Mouse (Mus musculus) hindbrain, postnatal 0 days (tissue): ENCODE data around the gene Traf3ip3. TPM values are rescaled to one million over a fixed set of nuclear protein-coding genes. Genes with fewer than 3 reads are reported as not detected.

Source experiments
- ATAC-seq: fragments of 200-750 bp; cut with Nextera tagmentation; 2 replicates; pipeline ENCODE4 v1.8.0; 2017; ENCODE audit warnings: mild to moderate bottlenecking, moderate TSS enrichment, moderate library complexity
- DNase-seq: peaks from one replicate; pipeline ENCODE4 v3.0.0-alpha.2; 2015; ENCODE audit warnings: low spot score
- H3K27ac ChIP-seq: fragments of 300-500 bp; sonication (generic); 2 replicates; pipeline ENCODE4 v1.5.1; 2014; ENCODE audit warnings: mild to moderate bottlenecking
- H3K27me3 ChIP-seq: fragments of 300-500 bp; sonication (generic); 2 replicates; pipeline ENCODE4 v1.6.1; 2014; ENCODE audit warnings: low read length, mixed read lengths; ENCODE audit not compliant: insufficient read depth
- H3K36me3 ChIP-seq: fragments of 300-500 bp; sonication (generic); 2 replicates; pipeline ENCODE4 v1.6.1; 2014; ENCODE audit warnings: low read length, mixed read lengths; ENCODE audit not compliant: insufficient read depth
- H3K4me1 ChIP-seq: fragments of 300-500 bp; sonication (generic); 2 replicates; pipeline ENCODE4 v1.6.1; 2014; ENCODE audit warnings: antibody characterized with exemption, low read length, mixed read lengths; ENCODE audit not compliant: insufficient read depth
- H3K4me2 ChIP-seq: fragments of 300-500 bp; sonication (generic); 2 replicates; pipeline ENCODE4 v1.6.1; 2014; ENCODE audit warnings: low read depth, mild to moderate bottlenecking, low read length, moderate library complexity, mixed read lengths
- H3K4me3 ChIP-seq: fragments of 300-500 bp; sonication (generic); 2 replicates; pipeline ENCODE4 v1.5.1; 2014; ENCODE audit warnings: low read length
- H3K9ac ChIP-seq: fragments of 300-500 bp; sonication (generic); replicated peaks from 2 replicates; pipeline ENCODE4 v1.6.1; 2014; ENCODE audit warnings: mild to moderate bottlenecking, low read length, moderate library complexity, mixed read lengths
- H3K9me3 ChIP-seq: fragments of 300-500 bp; sonication (generic); 2 replicates; pipeline ENCODE4 v1.6.1; 2016; ENCODE audit warnings: low read length, mixed read lengths
- CTCF ChIP-seq: IDR thresholded peaks from 2 replicates; pipeline ENCODE4 v1.5.1; 2016; ENCODE audit warnings: antibody characterized with exemption, control low read depth, low read depth
- WGBS: fragments of 180-500 bp; shearing (Covaris S2); extraction: QIAGEN DNeasy Blood & Tissue Kit; methylation state at CpG from one replicate; pipeline ENCODE4 v1.1.7; 2014; 5-methylcytosine and 5-hydroxymethylcytosine counted together
- polyA plus RNA-seq: library from polyadenylated mRNA; unstranded; fragments of >200 nt; fragmentation: Nextera tagmentation; extraction: Ambion mirVana; gene quantifications from 2 replicates; pipeline ENCODE4 v1.2.1, GENCODE M21; 2015
- total RNA-seq: library from RNA; depleted of rRNA; stranded (reverse); fragments of >200 nt; gene quantifications from 2 replicates; pipeline ENCODE4 v1.2.3, GENCODE M21; 2014

Traf3ip3 gene
- total and polyA plus RNA-seq, 2 experiments from 2014 or later = 0.78 to 1.9 TPM

DNA sequence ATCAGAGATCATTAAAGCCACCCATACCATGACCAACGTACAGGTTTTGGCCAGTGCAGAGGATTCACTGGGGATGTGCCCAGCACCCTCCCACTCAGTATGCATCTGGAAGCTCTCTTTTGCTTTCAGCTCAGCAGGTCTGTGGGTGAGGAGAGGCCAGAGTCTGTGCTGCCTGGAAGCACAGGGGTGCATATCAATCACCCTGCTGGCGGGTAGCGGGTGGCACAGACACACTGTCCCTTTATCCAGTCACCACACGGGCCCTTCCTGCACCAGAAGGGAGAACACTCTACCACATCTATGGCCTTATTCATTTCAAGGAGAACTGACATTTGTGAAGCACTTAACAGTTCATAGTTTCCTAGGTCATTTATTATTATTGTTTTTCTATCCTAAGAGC is 36.9 kb upstream of the Traf3ip3 start:
- no peak overlapping the region for H3K4me2 ChIP-seq
- no peaks in the 10 kb centered on the region for H3K4me1 ChIP-seq
- H3K36me3 ChIP-seq = no peaks in the 10 kb centered on the region
- H3K27ac ChIP-seq = no peak overlapping the region
- H3K27me3 ChIP-seq = no peaks in the 10 kb centered on the region
- no peak for TF ChIP-seq CTCF
- DNase-seq = peak; percentile 15
- H3K9me3 ChIP-seq = no peaks in the 10 kb centered on the region
- H3K9ac ChIP-seq = no peak overlapping the region
- 45% methylated on average over 4 of the region's 4 CpGs for WGBS
- H3K4me3 ChIP-seq = no peak overlapping the region
- peak; percentile 77; the same call in 1 of the 2 replicates for ATAC-seq

DNA sequence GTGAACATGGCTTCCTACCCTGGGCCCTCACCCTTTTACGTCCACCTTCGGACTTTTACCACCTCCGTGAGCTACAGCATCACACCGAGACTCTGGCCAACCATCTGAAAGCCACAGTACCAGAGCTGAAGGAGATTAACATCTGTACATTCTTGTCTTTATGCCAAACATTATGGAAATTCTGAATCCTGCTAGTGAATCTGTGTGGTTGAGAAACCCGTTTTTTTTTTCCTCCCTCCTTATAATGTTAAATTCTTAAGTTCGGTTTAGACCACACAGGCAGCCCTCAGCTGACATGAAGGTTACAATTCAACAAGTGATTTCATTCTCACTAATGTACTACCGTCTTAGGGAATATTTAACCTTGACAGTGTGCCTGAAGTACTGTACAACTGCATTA is 33.4 kb upstream of the Traf3ip3 start:
- Histone ChIP-seq H3K4me2 (no peak overlapping the region), H3K27me3 (no peaks in the 10 kb centered on the region), H3K36me3 (no peaks in the 10 kb centered on the region), H3K9ac (no peak overlapping the region), H3K9me3 (no peaks in the 10 kb centered on the region), H3K4me3 (no peak overlapping the region), H3K27ac (no peak overlapping the region), H3K4me1 (no peaks in the 10 kb centered on the region)
- WGBS = 88% methylated on average over 7 of the region's 7 CpGs
- ATAC-seq = no peak
- TF ChIP-seq CTCF = no peak
- DNase-seq = no peak

GRCm38 (mm10) chr1:193234130-193234645 is 32.7 kb upstream of the Traf3ip3 start:
- H3K9me3 ChIP-seq = no peaks in the 10 kb centered on the region
- DNase-seq = no peak
- H3K9ac ChIP-seq = no peak overlapping the region
- no peaks in the 10 kb centered on the region for H3K4me1 ChIP-seq
- TF ChIP-seq CTCF = no peak
- no peak for ATAC-seq
- WGBS = 88% methylated on average over 2 of the region's 2 CpGs
- H3K27me3 ChIP-seq = no peaks in the 10 kb centered on the region
- H3K27ac ChIP-seq = no peak overlapping the region
- no peak overlapping the region for H3K4me2 ChIP-seq
- no peak overlapping the region for H3K4me3 ChIP-seq
- no peaks in the 10 kb centered on the region for H3K36me3 ChIP-seq

- no peaks in the 10 kb centered on the region for H3K36me3 ChIP-seq
- no peaks in the 10 kb centered on the region for H3K4me1 ChIP-seq
- no peak for TF ChIP-seq CTCF
- WGBS = 93% methylated on average over 2 of the region's 2 CpGs
- no peaks in the 10 kb centered on the region for H3K9me3 ChIP-seq
- H3K27ac ChIP-seq = no peak overlapping the region
- H3K4me3 ChIP-seq = no peak overlapping the region
- H3K27me3 ChIP-seq = no peaks in the 10 kb centered on the region
- DNase-seq (no peak), ATAC-seq (no peak)
- H3K9ac ChIP-seq = no peak overlapping the region
- no peak overlapping the region for H3K4me2 ChIP-seq
Observed at GRCm38 (mm10) chr1:193232732-193233131, 31.2 kb upstream of the Traf3ip3 start.

- Histone ChIP-seq H3K9ac (no peak overlapping the region), H3K36me3 (no peaks in the 10 kb centered on the region), H3K4me1 (no peaks in the 10 kb centered on the region), H3K27me3 (no peaks in the 10 kb centered on the region), H3K4me3 (no peak overlapping the region), H3K4me2 (no peak overlapping the region), H3K9me3 (no peaks in the 10 kb centered on the region), H3K27ac (no peak overlapping the region)
- 87% methylated on average over 5 of the region's 5 CpGs for WGBS
- ATAC-seq (no peak), DNase-seq (no peak)
- TF ChIP-seq CTCF = no peak
Observed at GRCm38 (mm10) chr1:193230935-193231334, 29.4 kb upstream of the Traf3ip3 start.

DNA sequence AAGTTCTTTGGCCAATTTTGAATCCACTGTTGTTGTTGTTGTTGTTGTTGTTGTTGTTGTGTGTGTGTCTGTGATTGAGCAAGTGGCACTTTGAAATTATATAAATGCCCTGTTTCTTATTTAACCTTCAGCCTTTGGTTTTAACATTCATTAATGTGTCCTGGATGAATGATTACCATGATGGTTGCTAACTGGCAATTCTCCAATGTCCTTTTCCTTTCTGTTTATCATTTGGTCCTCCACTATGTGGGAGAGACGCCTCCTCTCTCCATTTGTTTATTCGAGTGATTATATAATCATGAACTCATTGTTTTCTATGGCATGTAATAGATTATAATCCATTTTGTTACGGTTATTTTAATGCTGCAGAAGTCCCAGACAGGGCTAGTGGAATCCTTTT is 29.0 kb upstream of the Traf3ip3 start:
- H3K36me3 ChIP-seq = no peaks in the 10 kb centered on the region
- no peaks in the 10 kb centered on the region for H3K4me1 ChIP-seq
- no peaks in the 10 kb centered on the region for H3K27me3 ChIP-seq
- no peak for TF ChIP-seq CTCF
- no peak overlapping the region for H3K27ac ChIP-seq
- H3K4me2 ChIP-seq = no peak overlapping the region
- no peak for ATAC-seq
- DNase-seq = no peak
- no peak overlapping the region for H3K4me3 ChIP-seq
- WGBS = 72% methylated on average over 3 of the region's 3 CpGs
- no peak overlapping the region for H3K9ac ChIP-seq
- H3K9me3 ChIP-seq = no peaks in the 10 kb centered on the region

- H3K9me3 ChIP-seq = no peaks in the 10 kb centered on the region
- ATAC-seq = no peak
- H3K36me3 ChIP-seq = no peaks in the 10 kb centered on the region
- no peak for TF ChIP-seq CTCF
- no peaks in the 10 kb centered on the region for H3K27me3 ChIP-seq
- H3K4me2 ChIP-seq = no peak overlapping the region
- H3K4me1 ChIP-seq = no peaks in the 10 kb centered on the region
- no peak overlapping the region for H3K9ac ChIP-seq
- H3K4me3 ChIP-seq = no peak overlapping the region
- H3K27ac ChIP-seq = no peak overlapping the region
- no peak for DNase-seq
- WGBS = 94% methylated on average over 5 of the region's 5 CpGs
Observed at GRCm38 (mm10) chr1:193229570-193229969, 28.1 kb upstream of the Traf3ip3 start.
